Mouse (Mus musculus) kidney, adult 2 months (tissue): ENCODE data around the gene Tbx6.

Source experiments
- CTCF ChIP-seq: fragments of 200-500 bp; conservative IDR thresholded peaks from 2 replicates; pipeline ENCODE4 v1.5.1; 2011; ENCODE audit warnings: low read depth, mild to moderate bottlenecking, control low read depth, low read length, moderate library complexity, mixed read lengths; ENCODE audit not compliant: insufficient read depth, insufficient read length
- POLR2A ChIP-seq: fragments of 200-500 bp; IDR thresholded peaks from one replicate; pipeline ENCODE4 v1.6.1; 2011; ENCODE audit warnings: low read depth, low read length, control low read depth

DNA sequence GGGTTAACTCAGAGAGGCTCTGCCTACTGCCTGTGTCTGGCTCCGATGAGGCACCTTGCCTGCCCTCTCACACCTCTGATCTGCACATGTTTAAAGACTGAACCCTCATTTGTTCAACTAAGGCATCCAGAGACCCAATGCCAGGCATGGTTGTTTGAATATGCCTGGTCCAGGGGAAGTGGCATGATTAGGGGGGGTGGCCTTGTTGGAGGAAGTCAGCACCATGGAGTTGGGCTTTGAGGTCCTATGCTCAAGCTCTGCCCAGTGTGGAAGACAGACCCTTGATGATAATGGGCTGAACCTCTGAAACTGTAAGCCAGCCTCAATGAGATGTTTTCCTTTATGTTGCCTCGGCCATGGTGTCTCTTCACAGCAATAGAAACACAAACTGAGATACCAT is 7.9 kb upstream of the Tbx6 start:
- TF ChIP-seq CTCF (no peak), POLR2A (no peak)
